Mouse (Mus musculus): ENCODE results near the gene Crip2. TPM values are rescaled to one million over a fixed set of nuclear protein-coding genes. Genes with fewer than 3 reads are reported as not detected.

Crip2 gene
- polyA plus RNA-seq, 1 experiment from 2014 or later, result 369 TPM

GRCm38 (mm10) chr12:113137260-113138213 lies 2.5 kb upstream of the Crip2 start:
- WGBS, result 92% methylated on average over 18 of the region's 18 CpGs
- H3K36me3 ChIP-seq (ENCODE audit: control insufficient read depth, insufficient read depth, low read length), result peaks cover 37% of the 10 kb centered on the region
- no peak for ATAC-seq

GRCm38 (mm10) chr12:113138291-113138690 lies 1.7 kb upstream of the Crip2 start:
- Histone ChIP-seq H3K4me1 (ENCODE audit: control insufficient read depth, insufficient read depth, low read length) (peaks cover 34% of the 10 kb centered on the region), H3K4me2 (ENCODE audit: low read length) (no peak overlapping the region), H3K27me3 (ENCODE audit: control insufficient read depth, insufficient read depth, low read depth, low read length) (no peaks in the 10 kb centered on the region), H3K36me3 (ENCODE audit: control insufficient read depth, insufficient read depth, low read length) (peaks cover 29% of the 10 kb centered on the region), H3K4me3 (ENCODE audit: low read depth, low read length) (no peak overlapping the region), H3K9ac (ENCODE audit: low read depth, low read length) (no peak overlapping the region), H3K9me3 (replicated peaks; ENCODE audit: control insufficient read depth, low read length, poor library complexity, severe bottlenecking) (no peaks in the 10 kb centered on the region), H3K27ac (ENCODE audit: low read length) (no peak overlapping the region)
- no peak for ATAC-seq
- 77% methylated on average over 6 of the region's 6 CpGs for WGBS

More at GRCm38 (mm10) chr12:113137260-113138213, 2.5 kb upstream of the Crip2 start:
- peaks cover 26% of the 10 kb centered on the region for H3K4me1 ChIP-seq (ENCODE audit: control insufficient read depth, insufficient read depth, low read length)
- H3K9me3 ChIP-seq (replicated peaks; ENCODE audit: control insufficient read depth, low read length, poor library complexity, severe bottlenecking), result no peaks in the 10 kb centered on the region
- H3K4me3 ChIP-seq (ENCODE audit: low read depth, low read length), result no peak overlapping the region
- no peak overlapping the region for H3K4me2 ChIP-seq (ENCODE audit: low read length)
- no peaks in the 10 kb centered on the region for H3K27me3 ChIP-seq (ENCODE audit: control insufficient read depth, insufficient read depth, low read depth, low read length)
- H3K27ac ChIP-seq (ENCODE audit: low read length), result 0 out of 2 replicates have a peak overlapping the region, but pooled peaks have one; percentile 1
- H3K9ac ChIP-seq (ENCODE audit: low read depth, low read length), result no peak overlapping the region

- Histone ChIP-seq H3K9me3 (replicated peaks; ENCODE audit: control insufficient read depth, low read length, poor library complexity, severe bottlenecking) (no peaks in the 10 kb centered on the region), H3K27ac (ENCODE audit: low read length) (peak overlapping the region; percentile 83), H3K4me1 (ENCODE audit: control insufficient read depth, insufficient read depth, low read length) (peaks cover 35% of the 10 kb centered on the region), H3K36me3 (ENCODE audit: control insufficient read depth, insufficient read depth, low read length) (peaks cover 26% of the 10 kb centered on the region), H3K4me2 (ENCODE audit: low read length) (peak overlapping the region; percentile 70), H3K9ac (ENCODE audit: low read depth, low read length) (peak overlapping the region; percentile 71), H3K27me3 (ENCODE audit: control insufficient read depth, insufficient read depth, low read depth, low read length) (no peaks in the 10 kb centered on the region), H3K4me3 (ENCODE audit: low read depth, low read length) (peak overlapping the region; percentile 51)
- peak; percentile 5 for ATAC-seq
- 29% methylated on average over 11 of the region's 11 CpGs for WGBS
These were observed 853 bp upstream of the Crip2 start for GRCm38 (mm10) chr12:113138901-113139864.

GRCm38 (mm10) chr12:113140616-113141411 lies 778 bp downstream of the Crip2 start:
- H3K27ac ChIP-seq (ENCODE audit: low read length), result peak overlapping the region; percentile 83
- H3K9me3 ChIP-seq (replicated peaks; ENCODE audit: control insufficient read depth, low read length, poor library complexity, severe bottlenecking), result no peaks in the 10 kb centered on the region
- 2% methylated on average over 49 of the region's 49 CpGs for WGBS
- H3K4me3 ChIP-seq (ENCODE audit: low read depth, low read length), result peak overlapping the region; percentile 51
- H3K27me3 ChIP-seq (ENCODE audit: control insufficient read depth, insufficient read depth, low read depth, low read length), result no peaks in the 10 kb centered on the region
- peaks cover 35% of the 10 kb centered on the region for H3K4me1 ChIP-seq (ENCODE audit: control insufficient read depth, insufficient read depth, low read length)
- H3K36me3 ChIP-seq (ENCODE audit: control insufficient read depth, insufficient read depth, low read length), result peaks cover 20% of the 10 kb centered on the region
- ATAC-seq, result no peak; the same call in 1 of the 2 replicates
- H3K4me2 ChIP-seq (ENCODE audit: low read length), result peak overlapping the region; percentile 70
- peak overlapping the region; percentile 71 for H3K9ac ChIP-seq (ENCODE audit: low read depth, low read length)

DNA sequence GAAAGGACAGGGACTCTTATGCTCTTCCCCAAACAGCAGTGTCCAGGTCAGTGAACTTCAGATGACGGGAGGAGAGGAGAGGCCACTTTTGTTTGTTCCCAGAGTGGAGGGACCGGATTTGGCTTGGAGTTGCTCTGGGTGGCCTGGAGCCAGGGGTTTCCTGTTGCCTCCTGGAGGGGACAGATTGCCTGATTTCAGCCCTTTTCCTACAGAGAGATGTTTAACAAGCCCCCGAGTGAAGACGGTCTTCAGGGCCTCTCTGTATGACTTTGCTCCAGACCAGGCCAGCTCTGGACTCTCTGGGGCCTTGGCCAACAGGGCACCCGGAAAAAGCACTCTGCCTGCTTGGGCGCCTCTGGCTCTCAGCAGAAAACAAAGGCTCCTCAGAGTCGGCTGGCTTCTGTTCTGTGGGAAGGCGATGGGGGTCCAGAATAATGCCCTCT lies 1.5 kb downstream of the Crip2 start:
- 17% methylated on average over 8 of the region's 8 CpGs for WGBS
- no peaks in the 10 kb centered on the region for H3K27me3 ChIP-seq (ENCODE audit: control insufficient read depth, insufficient read depth, low read depth, low read length)
- peak overlapping the region; percentile 51 for H3K4me3 ChIP-seq (ENCODE audit: low read depth, low read length)
- H3K27ac ChIP-seq (ENCODE audit: low read length), result peak overlapping the region; percentile 83
- ATAC-seq, result no peak
- peak overlapping the region; percentile 71 for H3K9ac ChIP-seq (ENCODE audit: low read depth, low read length)
- H3K36me3 ChIP-seq (ENCODE audit: control insufficient read depth, insufficient read depth, low read length), result peaks cover 18% of the 10 kb centered on the region
- H3K4me2 ChIP-seq (ENCODE audit: low read length), result peak overlapping the region; percentile 70
- peaks cover 35% of the 10 kb centered on the region for H3K4me1 ChIP-seq (ENCODE audit: control insufficient read depth, insufficient read depth, low read length)
- no peaks in the 10 kb centered on the region for H3K9me3 ChIP-seq (replicated peaks; ENCODE audit: control insufficient read depth, low read length, poor library complexity, severe bottlenecking)

DNA sequence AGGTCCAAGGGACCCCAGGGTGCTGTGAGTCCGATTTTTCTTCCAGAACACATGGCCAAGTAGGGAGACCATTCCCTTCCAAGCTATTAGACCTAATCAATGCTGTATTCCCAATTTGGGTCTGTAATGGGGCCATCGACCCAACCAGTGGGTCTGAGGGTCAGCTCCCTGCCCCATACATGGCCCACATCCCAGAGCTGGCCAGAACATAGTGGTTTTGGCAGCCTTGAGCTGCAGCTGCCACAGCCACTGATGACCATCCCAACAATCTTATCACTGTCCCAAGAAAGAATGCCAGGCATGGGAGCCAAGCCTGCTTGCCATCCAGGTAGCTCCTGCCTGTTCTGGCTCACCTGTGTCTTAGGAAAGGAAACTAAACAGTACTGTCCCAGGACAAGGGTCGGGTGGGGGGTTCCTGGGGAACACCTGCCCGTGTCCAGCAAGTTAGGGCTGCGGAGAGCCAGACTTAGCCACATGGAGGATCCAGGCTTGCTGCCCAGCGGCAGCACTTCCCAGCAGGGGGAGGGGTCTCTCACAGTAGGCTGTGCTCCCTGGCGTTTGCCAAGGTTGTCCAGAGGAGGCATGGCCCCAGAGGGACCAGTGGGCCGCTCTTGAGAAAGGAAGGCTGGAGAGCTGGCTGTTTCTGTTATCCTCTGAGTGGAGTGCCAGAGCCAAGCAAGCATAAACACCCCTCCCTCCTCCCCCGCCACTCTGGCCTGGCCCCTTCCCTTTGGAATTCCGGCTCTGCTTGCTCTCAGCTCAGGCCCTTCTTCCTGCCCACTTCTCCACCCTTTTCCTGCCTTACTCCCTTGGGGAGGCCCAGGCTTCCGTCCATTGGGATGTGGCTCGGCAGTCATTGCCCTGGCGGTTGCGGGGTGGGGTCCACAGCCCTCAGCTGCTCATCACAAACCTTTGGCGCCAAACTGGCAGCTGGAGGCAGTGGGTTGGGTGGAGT lies 2.3 kb downstream of the Crip2 start:
- WGBS, result 16% methylated on average over 15 of the region's 15 CpGs
- Histone ChIP-seq H3K36me3 (ENCODE audit: control insufficient read depth, insufficient read depth, low read length) (peaks cover 14% of the 10 kb centered on the region), H3K9ac (ENCODE audit: low read depth, low read length) (peak overlapping the region; percentile 71)

DNA sequence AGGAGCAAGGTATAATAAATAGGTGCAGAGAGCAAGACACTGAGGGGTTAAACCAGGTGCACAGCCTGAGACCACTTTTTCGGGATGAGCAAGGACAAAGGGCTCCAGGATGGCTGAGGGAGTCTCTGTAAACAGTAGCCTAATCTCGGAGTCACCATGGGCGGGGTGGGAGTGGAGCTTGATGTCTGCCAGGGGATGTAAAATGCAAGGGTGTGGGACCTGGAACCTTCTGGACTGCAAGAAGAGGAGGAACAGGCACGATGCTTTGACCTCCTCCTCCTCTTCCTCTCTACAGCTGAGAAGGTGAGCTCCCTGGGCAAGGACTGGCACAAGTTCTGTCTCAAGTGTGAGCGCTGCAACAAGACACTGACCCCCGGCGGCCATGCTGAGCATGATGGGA lies 3.1 kb downstream of the Crip2 start:
- peaks cover 35% of the 10 kb centered on the region for H3K4me1 ChIP-seq (ENCODE audit: control insufficient read depth, insufficient read depth, low read length)
- peaks cover 10% of the 10 kb centered on the region for H3K36me3 ChIP-seq (ENCODE audit: control insufficient read depth, insufficient read depth, low read length)
- H3K9me3 ChIP-seq (replicated peaks; ENCODE audit: control insufficient read depth, low read length, poor library complexity, severe bottlenecking), result no peaks in the 10 kb centered on the region
- peak overlapping the region; percentile 33; the same call in 1 of the 2 replicates for H3K27ac ChIP-seq (ENCODE audit: low read length)
- H3K27me3 ChIP-seq (ENCODE audit: control insufficient read depth, insufficient read depth, low read depth, low read length), result no peaks in the 10 kb centered on the region
- WGBS, result 61% methylated on average over 7 of the region's 7 CpGs
- peak overlapping the region; percentile 70 for H3K4me2 ChIP-seq (ENCODE audit: low read length)
- peak overlapping the region; percentile 71 for H3K9ac ChIP-seq (ENCODE audit: low read depth, low read length)
- H3K4me3 ChIP-seq (ENCODE audit: low read depth, low read length), result peak overlapping the region; percentile 51
- no peak for ATAC-seq

More for the DNA sequence above, 2.3 kb downstream of the Crip2 start:
- Histone ChIP-seq H3K9me3 (replicated peaks; ENCODE audit: control insufficient read depth, low read length, poor library complexity, severe bottlenecking) (no peaks in the 10 kb centered on the region), H3K27me3 (ENCODE audit: control insufficient read depth, insufficient read depth, low read depth, low read length) (no peaks in the 10 kb centered on the region), H3K4me2 (ENCODE audit: low read length) (peak overlapping the region; percentile 70), H3K27ac (ENCODE audit: low read length) (peak overlapping the region; percentile 83), H3K4me3 (ENCODE audit: low read depth, low read length) (peak overlapping the region; percentile 51), H3K4me1 (ENCODE audit: control insufficient read depth, insufficient read depth, low read length) (peaks cover 35% of the 10 kb centered on the region)
- ATAC-seq, result no peak
